Mouse (Mus musculus) ES-E14 (cell line): ENCODE measurements around the gene Cerk. TPM values are rescaled to one million over a fixed set of nuclear protein-coding genes. Genes with fewer than 3 reads are reported as not detected.
"Not testable (repeated sequence)": the region's sequence is repeated elsewhere in the genome, so short reads cannot be mapped to it uniquely, and the experiment has no call there.

Experiments used
- DNase-seq: peaks from one replicate; pipeline ENCODE4 v3.0.0-alpha.2; 2013; ENCODE audit warnings: low read depth, low spot score
- H3K27ac ChIP-seq: 2 replicates; pipeline ENCODE4 v1.5.1; 2012; ENCODE audit warnings: low read depth, mild to moderate bottlenecking, low read length, moderate library complexity, mixed read lengths; ENCODE audit not compliant: poor library complexity, insufficient read depth, severe bottlenecking
- H3K36me3 ChIP-seq: 2 replicates; pipeline ENCODE4 v1.6.1; 2012; ENCODE audit warnings: mild to moderate bottlenecking, low read length, moderate library complexity, mixed read lengths; ENCODE audit not compliant: control insufficient read depth, poor library complexity, insufficient read depth, severe bottlenecking
- H3K4me1 ChIP-seq, 2 experiments: fragments of 150-350 bp in 1 of 2; sonication (generic) in 1 of 2; 2 replicates each; pipeline ENCODE4 v1.6.1; 2012; ENCODE audit warnings: low read length in 2 of 2, mild to moderate bottlenecking in 1 of 2, mixed read lengths in 1 of 2; ENCODE audit not compliant: control insufficient read depth in 2 of 2, insufficient read depth in 2 of 2, poor library complexity in 1 of 2
- H3K4me3 ChIP-seq, 2 experiments: fragments of 150-350 bp in 1 of 2; sonication (generic) in 1 of 2; 2 replicates each; pipeline ENCODE4 v1.5.1; 2012; ENCODE audit warnings: low read length in 2 of 2, low read depth in 1 of 2, mild to moderate bottlenecking in 1 of 2, mixed read lengths in 1 of 2; ENCODE audit not compliant: insufficient read depth in 1 of 2, poor library complexity in 1 of 2, severe bottlenecking in 1 of 2
- H3K9ac ChIP-seq: 2 replicates; pipeline ENCODE4 v1.6.1; 2012; ENCODE audit warnings: low read depth, mild to moderate bottlenecking, low read length, mixed read lengths; ENCODE audit not compliant: poor library complexity, insufficient read depth, severe bottlenecking
- H3K9me3 ChIP-seq: fragments of 150-350 bp; sonication (generic); 2 replicates; pipeline ENCODE4 v1.6.1; 2012; ENCODE audit warnings: low read depth, mild to moderate bottlenecking, low read length; ENCODE audit not compliant: control insufficient read depth, insufficient read depth
- CHD2 ChIP-seq: IDR thresholded peaks from 2 replicates; pipeline ENCODE4 v1.6.1; 2014; ENCODE audit warnings: mild to moderate bottlenecking, low read depth, low read length, inconsistent platforms
- HCFC1 ChIP-seq: IDR thresholded peaks from 2 replicates; pipeline ENCODE4 v1.6.1; 2012; ENCODE audit warnings: low read length, inconsistent platforms, borderline replicate concordance; ENCODE audit not compliant: insufficient read depth
- MAFK ChIP-seq: IDR thresholded peaks from 2 replicates; pipeline ENCODE4 v1.6.1; 2014; ENCODE audit warnings: mild to moderate bottlenecking, low read depth, low read length, inconsistent platforms; ENCODE audit not compliant: insufficient read depth
- ZC3H11A ChIP-seq: IDR thresholded peaks from 2 replicates; pipeline ENCODE4 v1.6.1; 2012; ENCODE audit warnings: low read depth, mild to moderate bottlenecking, inconsistent platforms, low read length, borderline replicate concordance
- ZNF384 ChIP-seq: IDR thresholded peaks from 2 replicates; pipeline ENCODE4 v1.6.1; 2012; ENCODE audit warnings: low read depth, low read length, inconsistent platforms
- in situ Hi-C, 2 experiments: fragments of 600-800 bp; cut with MboI; formaldehyde crosslinking; loops; one replicate each; pipeline ENCODE4 v1.15.1; 2025; ENCODE audit warnings: low sequenced_read_pairs in 2 of 2, inconsistent platforms in 1 of 2; ENCODE audit not compliant: unreplicated experiment in 2 of 2
- total RNA-seq: library from RNA; depleted of rRNA; stranded (reverse); fragments of 300-350 nt; gene quantifications from 2 replicates; pipeline ENCODE4 v1.2.3, GENCODE M21; 2012

The Cerk gene
- total RNA-seq, 1 experiment = 3.4 TPM

DNA sequence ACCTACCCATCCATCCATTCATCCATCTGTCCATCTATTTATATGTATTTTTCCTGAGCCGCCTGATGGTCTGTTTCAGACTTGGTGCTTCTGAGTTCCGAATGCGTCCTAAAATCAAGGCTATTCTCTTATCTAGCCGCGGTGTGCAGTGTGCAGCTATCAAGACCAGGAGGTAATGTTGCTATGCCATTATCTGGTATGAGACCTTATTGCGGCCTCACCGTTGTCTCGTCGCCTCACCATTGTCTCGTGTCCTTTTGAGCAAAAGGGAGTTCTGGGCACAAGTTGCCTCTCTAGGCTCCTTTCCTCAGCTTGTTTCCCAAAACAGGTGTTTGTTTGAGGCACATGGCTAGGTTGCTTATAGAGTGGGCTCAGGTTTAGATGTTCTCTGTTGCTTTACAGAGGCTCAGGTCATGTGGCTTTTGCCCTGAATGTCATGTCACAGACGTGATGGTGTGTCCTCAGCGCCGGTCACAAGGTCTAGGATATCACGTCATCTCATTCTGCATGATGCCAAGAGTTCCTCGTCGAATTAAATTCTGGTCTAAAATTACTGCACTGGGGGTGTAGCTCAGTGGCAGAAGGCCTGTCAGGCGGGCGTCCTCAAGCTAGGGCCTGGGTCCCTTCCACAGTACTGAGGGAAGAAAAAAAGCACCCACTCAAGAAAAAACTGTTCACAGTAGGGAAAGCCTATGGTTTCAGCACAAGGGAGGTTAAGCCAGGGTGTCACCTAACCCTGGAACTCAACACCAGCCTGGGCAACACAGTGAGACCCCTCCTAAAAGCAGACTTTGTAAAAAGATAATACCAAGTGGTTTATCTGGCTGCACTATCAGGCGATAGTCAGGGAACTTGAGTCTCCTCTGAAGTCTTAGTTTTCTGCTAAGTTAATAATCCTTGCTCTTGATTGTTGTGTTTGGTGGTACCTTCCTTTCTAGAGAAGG lies 81.3 kb downstream of the Cerk start:
- Histone ChIP-seq H3K36me3 (peaks cover 2% of the 10 kb centered on the region; the same call in 1 of the 2 replicates), H3K4me1 (peaks cover 0 to 12% of the 10 kb centered on the region in 2 experiments; a peak in 2 of 4 replicates), H3K9ac (no peak overlapping the region), H3K27ac (no peak overlapping the region), H3K4me3 (no peak overlapping the region), H3K9me3 (no peaks in the 10 kb centered on the region)
- DNase-seq = no peak
- no peak for TF ChIP-seq ZNF384
- no peak for TF ChIP-seq HCFC1
- TF ChIP-seq MAFK = no peak
- TF ChIP-seq CHD2 = no peak
- TF ChIP-seq ZC3H11A = no peak
- in situ Hi-C loops = no loop called here

DNA sequence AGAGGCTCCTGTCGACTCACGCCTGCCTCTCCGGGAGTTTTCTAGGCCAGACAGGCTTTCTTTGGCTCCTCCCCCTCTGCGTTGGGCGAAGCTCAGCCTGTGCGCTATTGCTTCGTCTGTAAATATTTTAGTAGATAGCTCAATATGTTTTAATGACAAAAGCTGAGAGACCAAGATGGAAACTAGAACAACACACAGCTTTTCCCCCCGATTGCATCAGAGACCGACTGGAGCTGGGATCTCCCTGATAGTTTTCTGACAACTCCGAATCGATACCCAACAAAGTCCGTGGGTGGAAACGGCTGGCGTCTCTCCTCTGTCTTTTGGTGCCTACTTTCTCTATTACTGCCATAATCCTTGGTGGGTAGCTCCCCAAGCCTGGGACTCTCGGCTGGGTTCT lies 83.6 kb downstream of the Cerk start:
- DNase-seq = no peak
- Histone ChIP-seq H3K9me3 (no peaks in the 10 kb centered on the region), H3K36me3 (peaks cover 2% of the 10 kb centered on the region; the same call in 1 of the 2 replicates), H3K27ac (no peak overlapping the region), H3K4me1 (no peaks in the 10 kb centered on the region), H3K4me3 (no peak overlapping the region), H3K9ac (no peak overlapping the region)
- no peak for TF ChIP-seq CHD2
- no peak for TF ChIP-seq MAFK
- no peak for TF ChIP-seq HCFC1
- no peak for TF ChIP-seq ZC3H11A
- no peak for TF ChIP-seq ZNF384
- in situ Hi-C loops = no loop called here

DNA sequence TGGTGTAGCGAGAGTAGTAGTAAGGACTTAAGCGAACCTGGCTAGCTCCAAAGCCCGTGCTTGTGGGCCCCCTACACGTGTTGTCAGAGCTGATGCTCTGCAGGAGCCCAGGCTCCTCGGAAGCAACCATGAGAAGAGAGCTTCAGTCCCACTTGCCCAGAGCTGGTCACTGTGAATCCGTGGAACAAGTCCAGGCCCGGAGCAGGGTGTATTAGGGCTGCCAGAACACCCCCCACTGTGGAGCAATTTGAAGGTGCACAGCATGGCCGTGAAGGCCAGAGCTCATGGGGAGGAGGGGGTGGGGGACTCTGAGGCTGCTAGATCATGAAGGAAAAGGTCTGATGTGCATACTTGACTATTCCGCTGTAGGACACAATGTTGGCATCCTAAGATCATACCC lies 84.4 kb downstream of the Cerk start:
- TF ChIP-seq ZNF384 = no peak
- no peak for TF ChIP-seq MAFK
- no peak for TF ChIP-seq ZC3H11A
- TF ChIP-seq CHD2 = no peak
- TF ChIP-seq HCFC1 = no peak
- in situ Hi-C loops = no loop called here
- H3K9me3 ChIP-seq = no peaks in the 10 kb centered on the region
- peaks cover 2% of the 10 kb centered on the region; the same call in 1 of the 2 replicates for H3K36me3 ChIP-seq
- H3K4me1 ChIP-seq = no peaks in the 10 kb centered on the region
- no peak overlapping the region for H3K27ac ChIP-seq
- H3K4me3 ChIP-seq = no peak overlapping the region
- H3K9ac ChIP-seq = no peak overlapping the region
- no peak for DNase-seq

DNA sequence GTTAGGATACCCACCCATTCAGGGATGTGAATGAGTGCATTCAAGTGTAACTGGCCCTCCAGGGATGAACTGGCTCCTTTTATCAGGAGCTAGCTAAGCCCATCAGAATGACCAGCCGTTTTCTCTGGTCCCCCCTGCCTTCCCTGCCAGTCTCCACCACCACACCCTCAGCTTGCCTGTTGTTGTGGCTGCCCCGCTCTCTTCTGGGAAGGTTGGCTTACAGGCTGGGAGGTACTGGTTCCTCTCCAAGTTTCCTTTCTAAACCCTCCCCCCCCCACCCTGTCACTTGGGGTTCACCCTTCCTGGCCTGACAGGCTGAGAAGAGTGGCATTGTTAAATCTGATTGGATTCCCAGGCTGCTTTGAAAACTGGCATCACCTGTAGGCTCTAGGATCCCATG lies 88.1 kb downstream of the Cerk start:
- Histone ChIP-seq H3K4me1 (no peaks in the 10 kb centered on the region; a peak in 1 of 4 replicates), H3K36me3 (peaks cover 2% of the 10 kb centered on the region; the same call in 1 of the 2 replicates), H3K27ac (no peak overlapping the region), H3K9ac (no peak overlapping the region), H3K9me3 (no peaks in the 10 kb centered on the region), H3K4me3 (no peak overlapping the region)
- TF ChIP-seq HCFC1 (no peak), MAFK (no peak), ZC3H11A (no peak), CHD2 (no peak), ZNF384 (no peak)
- in situ Hi-C loops = no loop called here
- no peak for DNase-seq

DNA sequence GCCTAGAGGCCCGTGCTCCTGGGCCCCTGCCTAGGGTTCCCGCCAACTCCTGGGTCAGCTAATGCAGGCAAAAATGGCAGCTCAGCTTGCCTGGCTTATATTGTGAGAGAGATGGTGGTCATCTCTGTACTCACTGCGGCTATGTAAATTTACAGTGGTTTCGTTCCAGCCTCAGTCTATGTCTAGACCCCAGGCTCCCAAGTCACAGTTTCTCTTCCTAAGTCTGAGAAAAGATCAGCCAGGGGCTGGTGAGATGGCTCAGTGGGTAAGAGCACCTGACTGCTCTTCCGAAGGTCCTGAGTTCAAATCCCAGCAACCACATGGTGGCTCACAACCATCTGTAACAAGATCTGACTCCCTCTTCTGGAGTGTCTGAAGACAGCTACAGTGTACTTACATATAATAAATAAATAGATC lies 89.3 kb downstream of the Cerk start:
- H3K27ac ChIP-seq, DNase-seq, H3K4me1 ChIP-seq, H3K9ac ChIP-seq, H3K36me3 ChIP-seq, H3K4me3 ChIP-seq, H3K9me3 ChIP-seq, in situ Hi-C loops: not testable (repeated sequence)
